ENCODE assay signal across 8 mouse cellular contexts in genomic region chr11:52360471-52361277, GRCm38 (mm10). TPM values are rescaled to one million over a fixed set of nuclear protein-coding genes. Genes with fewer than 3 reads are reported as not detected.
DNase-seq lines count a peak whose midpoint lies in the region; ATAC-seq lines count a peak whose summit lies in the region.

TSS of gene Vdac1 (plus strand) at chr11:52360860.

- DNase-seq in adrenal gland, adult (ENCODE audit: inconsistent age in 2 of 2, low spot score in 1 of 2), result peak; percentile 94 to 97
- DNase-seq in embryo, embryonic 10 days (ENCODE audit: low spot score), result peak; percentile 91
- peak; percentile 89 for DNase-seq in gastrocnemius, postnatal 10 days
- DNase-seq in induced T-regulatory cell, adult 2 months (ENCODE audit: low read depth), result peak; percentile 89
- peak; percentile 87 to 89 for DNase-seq in left cerebral cortex, adult 8-10 months (ENCODE audit: low spot score in 2 of 2)
- DNase-seq in right cerebral cortex, adult 18-20 months, result peak; percentile 92
- DNase-seq in urinary bladder, postnatal 10 days (ENCODE audit: low spot score), result peak; percentile 51

- ATAC-seq in megakaryocyte, adult 5-6 weeks (ENCODE audit: poor library complexity, severe bottlenecking), result peak; percentile 86

RNA-seq across cellular contexts. Expression of gene Vdac1, which starts in this region (rescaled TPM):
- total RNA-seq in gastrocnemius, postnatal 10 days (2021), result 1,000 to 10,000 TPM; 1,018 to 1,167 TPM
- total RNA-seq in left cerebral cortex, adult 8-10 months (2022), result 100 to 1,000 TPM; 535 to 581 (median 570) TPM
- 71.2 and 74.6 TPM in 2 replicates for total RNA-seq in megakaryocyte, adult 5-6 weeks (2015)
- 116 and 128 TPM in 2 replicates for total RNA-seq in megakaryocyte, adult 5-6 weeks (2017)

Comparison
In these comparisons a context has a peak if more than half of its experiments do, and no peak if none do; other contexts are left out.
1. Peak in every context shown above with its lines: DNase-seq and ATAC-seq.
2. RNA of gene Vdac1 (total RNA-seq): 1,018 to 1,167 TPM in gastrocnemius, postnatal 10 days and 535 to 581 TPM in left cerebral cortex, adult 8-10 months; 71.2 to 128 TPM in megakaryocyte, adult 5-6 weeks; every median in the first group is over 4 times any median in the second.